Mouse (Mus musculus) heart, embryonic 13.5 days (tissue): Measurements from ENCODE around the gene Mup12. TPM values are rescaled to one million over a fixed set of nuclear protein-coding genes. Genes with fewer than 3 reads are reported as not detected.
"Not testable (repeated sequence)": the region's sequence is repeated elsewhere in the genome, so short reads cannot be mapped to it uniquely, and the experiment has no call there.

Experiments
- ATAC-seq: fragments of 200-750 bp; cut with Nextera tagmentation; 2 replicates; pipeline ENCODE4 v1.8.0; 2017; ENCODE audit warnings: moderate TSS enrichment; ENCODE audit not compliant: insufficient number of reproducible peaks, low FRiP score, low TSS enrichment; ENCODE audit errors: extremely low read depth
- H3K27ac ChIP-seq: fragments of 300-500 bp; sonication (generic); replicated peaks from 2 replicates; pipeline ENCODE4 v1.5.1; 2015; ENCODE audit warnings: moderate library complexity, mild to moderate bottlenecking, inconsistent platforms
- H3K27me3 ChIP-seq: fragments of 300-500 bp; sonication (generic); replicated peaks from 2 replicates; pipeline ENCODE4 v1.6.1; 2015; ENCODE audit warnings: mild to moderate bottlenecking, inconsistent platforms
- H3K36me3 ChIP-seq: fragments of 300-500 bp; sonication (generic); 2 replicates; pipeline ENCODE4 v1.6.1; 2015; ENCODE audit warnings: mild to moderate bottlenecking, inconsistent platforms
- H3K4me1 ChIP-seq: fragments of 300-500 bp; sonication (generic); 2 replicates; pipeline ENCODE4 v1.6.1; 2015; ENCODE audit warnings: inconsistent platforms
- H3K4me2 ChIP-seq: fragments of 300-500 bp; sonication (generic); 2 replicates; pipeline ENCODE4 v1.6.1; 2015; ENCODE audit warnings: inconsistent platforms, mild to moderate bottlenecking, moderate library complexity
- H3K4me3 ChIP-seq: fragments of 300-500 bp; sonication (generic); 2 replicates; pipeline ENCODE4 v1.5.1; 2015; ENCODE audit warnings: moderate library complexity, mild to moderate bottlenecking, inconsistent platforms
- H3K9ac ChIP-seq: fragments of 300-500 bp; sonication (generic); 2 replicates; pipeline ENCODE4 v1.6.1; 2015; ENCODE audit warnings: inconsistent platforms, mild to moderate bottlenecking, moderate library complexity
- H3K9me3 ChIP-seq: fragments of 300-500 bp; sonication (generic); 2 replicates; pipeline ENCODE4 v1.6.1; 2016; ENCODE audit warnings: inconsistent platforms
- WGBS: fragments of 180-500 bp; shearing (Covaris S2); methylation state at CpG from one replicate; pipeline ENCODE4 v1.1.7; 2015; ENCODE audit warnings: mixed read lengths; 5-methylcytosine and 5-hydroxymethylcytosine counted together
- polyA plus RNA-seq: library from polyadenylated mRNA; unstranded; fragments of >200 nt; fragmentation: Nextera tagmentation; extraction: Ambion mirVana; gene quantifications from 2 replicates; pipeline ENCODE4 v1.2.1, GENCODE M21; 2015

Gene Mup12
- not detected in 2 replicates for polyA plus RNA-seq

DNA sequence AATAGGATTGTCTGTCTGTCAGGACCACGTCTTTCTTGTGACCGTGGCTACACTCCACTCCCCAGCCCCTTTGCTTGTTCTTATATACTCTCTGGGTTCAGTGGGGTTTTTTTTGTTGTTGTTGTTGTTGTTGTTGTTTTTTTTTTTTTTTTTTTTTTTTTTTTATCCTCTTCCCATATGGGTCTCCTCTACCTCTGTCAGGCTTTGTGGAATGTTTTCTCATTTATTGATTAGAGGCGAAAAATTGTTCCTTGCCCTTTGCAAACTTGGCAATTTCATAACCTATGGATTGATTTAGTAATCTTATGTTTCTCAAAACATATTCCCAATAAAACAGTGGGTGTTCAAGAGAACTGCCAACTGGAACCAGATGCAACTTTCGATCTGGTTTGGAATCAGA is at the start of gene Mup12:
Mup12 (minus strand) TSS at position 101 of the 400 bp plus-strand sequence.
- not testable (repeated sequence) for H3K27ac ChIP-seq, H3K4me2 ChIP-seq, H3K4me1 ChIP-seq, H3K36me3 ChIP-seq, ATAC-seq, H3K9ac ChIP-seq, H3K9me3 ChIP-seq, H3K27me3 ChIP-seq, H3K4me3 ChIP-seq
- WGBS = 81% methylated on average over 3 of the region's 4 CpGs

Other genes starting within 250 kb of the Mup12 start
- not detected in 2 replicates for gene Mup1, start 239.4 kb downstream of the Mup12 start, polyA plus RNA-seq
- not detected in 2 replicates for gene Mup10, start 159.1 kb downstream of the Mup12 start, polyA plus RNA-seq
- gene Mup11, start 78.9 kb downstream of the Mup12 start, polyA plus RNA-seq = not detected in 2 replicates
- gene Mup22, start 80.1 kb upstream of the Mup12 start, polyA plus RNA-seq = not detected in 2 replicates